Mouse (Mus musculus): ENCODE results near the gene Alg3. TPM values are rescaled to one million over a fixed set of nuclear protein-coding genes. Genes with fewer than 3 reads are reported as not detected.
A peak's percentile ranks its signal among the peaks of the same experiment; 100 is the strongest.

The Alg3 gene
- polyA plus RNA-seq, 1 experiment from 2014 or later, result 48.9 TPM

DNA sequence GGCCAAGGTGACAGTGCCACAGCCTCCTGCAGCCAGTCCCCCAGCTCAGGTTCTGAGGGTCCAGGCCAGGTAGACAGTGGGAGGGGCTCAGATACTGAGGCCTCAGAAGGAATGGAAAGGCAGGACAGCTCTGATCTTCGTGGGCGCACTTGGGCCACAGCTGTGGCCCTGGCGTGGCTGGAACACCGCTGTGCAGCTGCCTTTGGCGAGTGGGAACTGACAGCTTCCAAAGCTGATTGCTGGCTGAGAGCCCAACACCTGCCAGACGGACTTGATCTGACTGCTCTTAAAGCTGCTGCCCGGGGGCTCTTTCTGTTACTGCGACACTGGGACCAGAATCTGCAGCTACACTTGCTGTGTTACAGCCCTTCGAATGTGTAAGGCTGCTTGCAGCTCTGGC, 6.8 kb downstream of the Alg3 start:
- H3K27ac ChIP-seq (ENCODE audit: low read depth), result no peak overlapping the region
- WGBS, result 44% methylated on average over 9 of the region's 9 CpGs
- ATAC-seq (ENCODE audit: insufficient read depth) (no peak), DNase-seq (peak; percentile 49)
- no peaks in the 10 kb centered on the region for H3K27me3 ChIP-seq (ENCODE audit: insufficient read depth, low read length)
- peaks cover 2% of the 10 kb centered on the region for H3K4me1 ChIP-seq (ENCODE audit: insufficient read depth)
- no peak for TF ChIP-seq CTCF (IDR thresholded peaks at IDR 0.05; ENCODE audit: low read depth)
- peaks cover 39% of the 10 kb centered on the region for H3K36me3 ChIP-seq (ENCODE audit: insufficient read depth)
- no peak overlapping the region for H3K4me2 ChIP-seq
- H3K9ac ChIP-seq, result no peak overlapping the region
- H3K9me3 ChIP-seq (ENCODE audit: low read depth, low read length), result no peaks in the 10 kb centered on the region
- no peak overlapping the region for H3K4me3 ChIP-seq (ENCODE audit: low read depth, low read length)

DNA sequence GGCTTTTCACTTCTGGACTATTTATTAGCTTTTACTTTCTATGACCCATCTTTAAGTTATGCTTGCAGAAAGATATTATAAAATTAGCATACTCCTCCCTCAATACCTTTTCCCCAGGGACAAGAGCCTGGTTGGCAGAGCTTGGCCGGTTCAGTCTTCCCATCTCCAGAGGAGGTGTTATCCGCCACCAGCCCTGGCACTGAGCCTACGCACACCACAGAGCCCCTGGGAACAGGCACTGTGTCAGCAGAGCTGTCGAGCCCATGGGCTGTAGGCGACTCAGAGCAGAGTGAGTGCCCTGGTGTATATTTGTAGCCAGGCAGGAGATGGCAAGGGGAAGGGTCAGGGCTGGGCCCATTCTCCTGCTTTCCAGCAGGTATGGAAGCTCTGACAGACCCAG, 11.0 kb downstream of the Alg3 start:
- WGBS, result 67% methylated on average over 5 of the region's 5 CpGs

DNA sequence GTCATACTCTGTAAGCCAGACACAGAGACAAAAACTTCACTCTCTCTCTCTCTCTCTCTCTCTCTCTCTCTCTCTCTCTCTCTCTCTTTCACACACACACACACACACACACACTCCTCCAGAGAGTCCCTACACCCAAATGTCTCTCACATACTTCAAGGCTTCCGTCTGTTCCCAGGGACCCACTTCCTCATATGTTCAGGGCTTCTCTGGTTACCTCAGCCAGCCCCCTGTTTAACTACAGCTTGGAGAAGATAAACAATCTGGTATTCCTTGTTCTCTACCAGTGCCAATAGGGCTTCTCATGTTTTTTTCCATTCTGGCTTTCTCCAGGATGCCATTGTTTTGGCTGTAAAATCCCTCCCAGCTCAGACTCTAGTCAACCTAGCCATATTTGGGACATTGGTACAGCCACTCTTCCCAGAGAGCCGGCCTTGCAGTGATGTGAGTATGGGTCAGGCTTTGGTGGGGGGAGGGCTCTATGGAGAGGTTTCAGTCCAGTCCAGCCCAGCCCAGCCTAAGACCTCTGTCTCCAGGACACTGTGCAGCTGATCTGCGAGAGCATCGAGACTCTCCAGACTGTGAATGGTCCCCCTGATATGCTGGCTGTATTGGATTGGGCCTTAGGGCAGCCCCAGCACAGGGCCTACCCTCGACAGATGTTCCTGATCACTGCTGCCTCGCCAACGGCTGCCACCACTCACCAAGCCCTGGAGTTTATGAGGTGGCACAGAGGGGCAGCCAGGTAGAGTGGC, 14.7 kb downstream of the Alg3 start:
- no peak overlapping the region for H3K27ac ChIP-seq (ENCODE audit: low read depth)
- peaks cover 25% of the 10 kb centered on the region for H3K27me3 ChIP-seq (ENCODE audit: insufficient read depth, low read length)
- H3K4me1 ChIP-seq (ENCODE audit: insufficient read depth), result no peaks in the 10 kb centered on the region
- H3K4me2 ChIP-seq, result no peak overlapping the region
- H3K9ac ChIP-seq, result no peak overlapping the region
- no peak for DNase-seq
- H3K9me3 ChIP-seq (ENCODE audit: low read depth, low read length), result no peaks in the 10 kb centered on the region
- no peaks in the 10 kb centered on the region for H3K36me3 ChIP-seq (ENCODE audit: insufficient read depth)
- 47% methylated on average over 7 of the region's 7 CpGs for WGBS
- H3K4me3 ChIP-seq (ENCODE audit: low read depth, low read length), result no peak overlapping the region
- ATAC-seq (ENCODE audit: insufficient read depth), result peak; percentile 39; the same call in 1 of the 2 replicates
- TF ChIP-seq CTCF (IDR thresholded peaks at IDR 0.05; ENCODE audit: low read depth), result no peak

More for the DNA sequence above, 11.0 kb downstream of the Alg3 start:
- Histone ChIP-seq H3K9ac (no peak overlapping the region), H3K27ac (ENCODE audit: low read depth) (no peak overlapping the region), H3K9me3 (ENCODE audit: low read depth, low read length) (no peaks in the 10 kb centered on the region), H3K36me3 (ENCODE audit: insufficient read depth) (peaks cover 13% of the 10 kb centered on the region), H3K27me3 (ENCODE audit: insufficient read depth, low read length) (no peaks in the 10 kb centered on the region), H3K4me3 (ENCODE audit: low read depth, low read length) (no peak overlapping the region), H3K4me2 (no peak overlapping the region), H3K4me1 (ENCODE audit: insufficient read depth) (no peaks in the 10 kb centered on the region)
- ATAC-seq (ENCODE audit: insufficient read depth), result no peak
- DNase-seq, result no peak
- no peak for TF ChIP-seq CTCF (IDR thresholded peaks at IDR 0.05; ENCODE audit: low read depth)

DNA sequence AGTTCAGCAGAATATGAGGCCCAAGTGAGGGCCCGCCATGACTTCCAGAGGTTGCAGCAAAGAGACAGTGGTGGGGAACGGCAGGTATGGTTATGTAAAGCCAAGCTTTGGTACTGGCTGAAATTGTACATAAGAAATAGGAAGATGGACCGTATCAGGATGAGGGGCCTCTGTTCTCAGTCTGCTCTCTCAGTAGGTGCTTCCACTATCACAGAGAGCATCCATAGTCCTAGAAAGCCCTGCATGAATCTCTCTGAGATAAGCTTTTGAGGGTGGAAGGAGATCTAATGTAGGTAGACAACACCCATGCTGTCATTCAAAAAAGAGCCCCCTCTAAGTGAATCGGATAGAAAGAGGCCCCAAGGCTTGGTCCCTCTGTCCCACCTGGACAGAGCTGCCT, 15.8 kb downstream of the Alg3 start:
- 86% methylated on average over 4 of the region's 4 CpGs for WGBS

GRCm38 (mm10) chr16:20595060-20595673, 16.4 kb downstream of the Alg3 start:
- no peaks in the 10 kb centered on the region for H3K4me1 ChIP-seq (ENCODE audit: insufficient read depth)
- H3K4me3 ChIP-seq (ENCODE audit: low read depth, low read length), result no peak overlapping the region
- WGBS, result 74% methylated on average over 7 of the region's 7 CpGs
- no peaks in the 10 kb centered on the region for H3K36me3 ChIP-seq (ENCODE audit: insufficient read depth)
- H3K9ac ChIP-seq, result no peak overlapping the region
- DNase-seq (no peak), ATAC-seq (ENCODE audit: insufficient read depth) (no peak)
- no peaks in the 10 kb centered on the region for H3K9me3 ChIP-seq (ENCODE audit: low read depth, low read length)
- H3K27me3 ChIP-seq (ENCODE audit: insufficient read depth, low read length), result peaks cover 42% of the 10 kb centered on the region
- TF ChIP-seq CTCF (IDR thresholded peaks at IDR 0.05; ENCODE audit: low read depth), result no peak
- no peak overlapping the region for H3K4me2 ChIP-seq
- no peak overlapping the region for H3K27ac ChIP-seq (ENCODE audit: low read depth)

More for the DNA sequence above, 15.8 kb downstream of the Alg3 start:
- Histone ChIP-seq H3K4me3 (ENCODE audit: low read depth, low read length) (no peak overlapping the region), H3K4me2 (no peak overlapping the region), H3K27me3 (ENCODE audit: insufficient read depth, low read length) (peaks cover 37% of the 10 kb centered on the region), H3K27ac (ENCODE audit: low read depth) (no peak overlapping the region), H3K36me3 (ENCODE audit: insufficient read depth) (no peaks in the 10 kb centered on the region), H3K9ac (no peak overlapping the region), H3K4me1 (ENCODE audit: insufficient read depth) (no peaks in the 10 kb centered on the region), H3K9me3 (ENCODE audit: low read depth, low read length) (no peaks in the 10 kb centered on the region)
- DNase-seq (no peak), ATAC-seq (ENCODE audit: insufficient read depth) (no peak)
- no peak for TF ChIP-seq CTCF (IDR thresholded peaks at IDR 0.05; ENCODE audit: low read depth)

- no peak for ATAC-seq (ENCODE audit: insufficient read depth)
- 3% methylated on average over 48 of the region's 48 CpGs for WGBS
- Histone ChIP-seq H3K4me1 (ENCODE audit: insufficient read depth) (no peaks in the 10 kb centered on the region; the same call in 1 of the 2 replicates), H3K9me3 (ENCODE audit: low read depth, low read length) (no peaks in the 10 kb centered on the region), H3K9ac (no peak overlapping the region; the same call in 1 of the 2 replicates), H3K4me2 (peak overlapping the region; percentile 41), H3K27ac (ENCODE audit: low read depth) (no peak overlapping the region), H3K4me3 (ENCODE audit: low read depth, low read length) (peak overlapping the region; percentile 48), H3K36me3 (ENCODE audit: insufficient read depth) (no peaks in the 10 kb centered on the region), H3K27me3 (ENCODE audit: insufficient read depth, low read length) (peaks cover 63% of the 10 kb centered on the region)
- no peak for TF ChIP-seq CTCF (IDR thresholded peaks at IDR 0.05; ENCODE audit: low read depth)
- peak; percentile 24 for DNase-seq
Measured at GRCm38 (mm10) chr16:20591076-20591705, 20.3 kb downstream of the Alg3 start.

- no peaks in the 10 kb centered on the region for H3K36me3 ChIP-seq (ENCODE audit: insufficient read depth)
- ATAC-seq (ENCODE audit: insufficient read depth) (no peak; the same call in 1 of the 2 replicates), DNase-seq (no peak)
- no peaks in the 10 kb centered on the region for H3K9me3 ChIP-seq (ENCODE audit: low read depth, low read length)
- no peak overlapping the region for H3K27ac ChIP-seq (ENCODE audit: low read depth)
- H3K4me1 ChIP-seq (ENCODE audit: insufficient read depth), result no peaks in the 10 kb centered on the region; the same call in 1 of the 2 replicates
- no peak overlapping the region for H3K9ac ChIP-seq
- 1% methylated on average over 14 of the region's 17 CpGs for WGBS
- TF ChIP-seq CTCF (IDR thresholded peaks at IDR 0.05; ENCODE audit: low read depth), result no peak
- peak overlapping the region; percentile 78 for H3K4me2 ChIP-seq
- H3K4me3 ChIP-seq (ENCODE audit: low read depth, low read length), result peak overlapping the region; percentile 48
- H3K27me3 ChIP-seq (ENCODE audit: insufficient read depth, low read length), result peaks cover 63% of the 10 kb centered on the region
Measured at GRCm38 (mm10) chr16:20590680-20591038, 20.9 kb downstream of the Alg3 start.

Measured in lung, embryonic 14.5 days (tissue).